Mouse (Mus musculus): ENCODE measurements at regions not wholly inside any gene's neighbourhood (a gene's known extent, or its start where the extent isn't known, plus 50 kb on each side); places are given as distances from the start of the nearest gene placed in this dataset.

GRCm38 (mm10) chr3:143034588-143034987 is 152.8 kb upstream of the Pkn2 start:
- no peak for DNase-seq

- no peak for DNase-seq
Observed at GRCm38 (mm10) chr3:143022486-143022885, 140.7 kb upstream of the Pkn2 start.

- DNase-seq = no peak
Observed at GRCm38 (mm10) chr3:143021159-143021871, 139.5 kb upstream of the Pkn2 start.

- DNase-seq = no peak
Observed at GRCm38 (mm10) chr3:143017480-143017879, 135.7 kb upstream of the Pkn2 start.

DNA sequence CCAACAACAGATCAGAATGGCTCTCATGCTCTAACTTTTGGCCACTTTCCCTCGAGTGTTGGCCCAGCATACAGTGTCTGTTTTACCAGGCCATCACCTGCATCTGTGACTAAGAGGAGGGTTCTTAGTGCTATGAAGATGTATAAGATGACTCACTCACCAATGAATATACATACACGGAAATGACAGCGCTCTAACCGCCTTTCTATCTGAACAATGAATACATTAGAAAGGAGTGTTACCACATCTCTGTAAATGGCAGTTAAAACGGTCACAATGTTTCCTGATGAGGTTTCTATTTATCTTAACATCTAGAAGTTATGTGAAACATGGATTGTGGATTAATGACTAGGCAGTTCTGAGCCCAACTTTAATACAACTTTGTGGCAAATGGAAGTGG is 135.0 kb upstream of the Pkn2 start:
- no peak for DNase-seq

- DNase-seq = no peak
Observed at GRCm38 (mm10) chr3:143014421-143014820, 132.6 kb upstream of the Pkn2 start.

DNA sequence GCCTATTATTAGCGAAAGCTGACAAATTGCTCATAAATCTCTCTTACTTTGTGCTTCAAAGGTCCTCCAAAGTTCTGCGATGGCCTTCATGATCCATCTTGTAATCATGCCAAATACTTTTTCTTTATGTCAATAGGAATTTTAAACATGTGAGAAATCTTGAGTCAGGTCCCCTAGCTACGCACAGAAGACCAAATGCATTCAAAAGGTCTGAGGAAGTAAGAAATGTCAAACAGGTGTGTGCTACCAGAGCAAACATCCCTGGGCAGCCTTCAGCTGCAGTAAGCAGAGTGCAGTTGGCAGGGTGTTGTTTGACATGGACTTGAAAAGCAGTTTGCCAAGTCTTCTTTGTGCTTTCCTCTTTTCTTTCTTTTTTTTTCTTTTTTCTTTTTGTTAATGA is 125.2 kb upstream of the Pkn2 start:
- no peak for DNase-seq

- no peak for DNase-seq
Observed at GRCm38 (mm10) chr3:143001952-143002351, 120.1 kb upstream of the Pkn2 start.

DNA sequence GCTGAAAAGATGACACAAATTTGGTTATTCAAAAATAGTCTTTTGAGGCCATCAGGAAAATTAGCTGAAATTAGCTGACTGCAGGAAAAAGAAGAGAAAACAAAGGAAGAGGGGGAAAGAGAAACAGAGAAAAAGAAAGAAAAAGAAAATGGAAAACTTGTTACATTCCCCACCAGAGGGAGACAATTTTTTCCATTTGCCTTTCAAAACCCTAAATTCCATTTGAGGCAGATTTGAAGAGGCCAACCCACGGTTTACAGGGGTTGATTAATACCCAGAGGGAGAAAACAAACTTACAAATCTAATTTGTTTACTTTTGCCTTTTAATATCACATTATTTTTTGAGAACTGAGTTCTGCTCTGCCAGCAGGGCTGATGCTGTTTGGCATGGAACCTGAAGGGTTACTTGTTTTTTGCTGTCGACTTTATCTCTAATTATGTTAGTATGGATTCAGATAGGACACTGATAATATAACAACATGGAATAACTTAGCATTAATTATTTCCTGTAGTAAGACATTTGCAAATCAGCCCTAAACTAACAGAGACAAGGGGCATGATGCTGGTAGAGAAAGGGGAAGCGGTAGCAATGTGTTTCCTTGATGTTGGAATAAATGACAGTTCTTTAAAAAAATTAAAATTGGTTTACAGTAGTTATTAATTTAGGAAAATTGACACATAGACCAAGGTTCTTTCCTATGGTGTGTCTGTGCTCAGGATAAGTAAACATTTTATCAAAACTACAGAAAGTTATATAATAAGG is 114.4 kb upstream of the Pkn2 start:
- DNase-seq = no peak

DNA sequence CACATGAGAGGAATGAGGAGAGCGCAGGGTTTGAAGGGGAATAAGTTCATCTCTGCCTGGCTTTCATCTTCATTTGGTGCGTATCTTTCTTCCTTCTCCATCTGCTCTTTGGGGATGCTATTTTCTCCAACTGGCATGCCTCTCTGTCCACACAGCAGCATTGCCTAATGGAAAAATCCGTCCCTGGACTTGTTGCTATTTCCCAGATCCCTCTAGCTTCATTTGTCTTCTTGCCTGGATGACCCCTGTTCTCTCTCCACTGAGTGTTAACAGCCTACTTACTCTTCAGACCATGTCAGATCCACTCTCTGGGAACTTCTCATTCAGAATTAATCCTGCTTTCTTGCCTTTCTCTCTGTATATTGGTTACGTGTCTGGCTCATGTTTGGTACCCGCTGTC is 102.7 kb upstream of the Pkn2 start:
- DNase-seq = no peak

- no peak for DNase-seq
Observed at GRCm38 (mm10) chr3:142981221-142981620, 99.4 kb upstream of the Pkn2 start.

- no peak for DNase-seq
Observed at GRCm38 (mm10) chr3:142979161-142979560, 97.4 kb upstream of the Pkn2 start.

DNA sequence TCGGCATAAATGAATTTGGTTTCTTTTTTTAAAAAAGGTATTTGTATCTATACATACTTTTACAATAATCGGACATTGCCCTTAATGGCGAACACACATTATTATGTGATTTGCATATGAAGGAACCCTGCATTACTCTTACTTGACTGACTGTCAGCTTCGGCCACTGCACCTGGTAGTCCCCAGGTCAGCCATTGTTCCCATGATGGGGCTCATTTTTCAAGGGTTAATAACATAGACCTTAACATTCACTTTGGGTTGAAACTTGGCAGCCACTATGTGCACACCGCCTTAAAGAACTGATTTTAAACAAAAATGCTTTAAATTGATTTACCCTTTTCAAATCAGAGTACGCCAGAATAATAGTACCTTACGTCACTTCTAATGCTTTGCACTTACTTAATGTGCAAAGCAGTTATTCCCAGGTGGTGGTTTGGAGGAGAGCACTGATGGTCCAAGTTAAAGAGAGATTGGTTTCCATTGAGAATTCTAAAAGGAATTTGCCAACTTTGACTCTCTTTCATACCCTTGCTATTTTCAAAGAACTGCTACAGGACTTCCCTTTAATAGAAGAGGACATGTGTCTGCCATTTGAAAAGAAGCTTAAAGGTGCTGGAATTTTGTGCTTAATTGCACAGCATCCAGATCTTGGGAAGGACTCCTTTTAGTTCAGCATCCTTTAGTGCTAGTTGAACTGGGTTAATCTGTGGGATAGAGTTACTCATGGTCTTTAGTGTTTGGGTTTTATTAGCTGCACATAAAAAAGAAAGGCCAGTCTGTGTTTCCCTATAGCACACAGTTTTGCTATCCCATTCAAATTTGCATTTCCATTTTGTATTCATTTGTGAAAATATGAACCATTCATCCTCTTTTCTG is 95.0 kb upstream of the Pkn2 start:
- DNase-seq = no peak

- no peak for DNase-seq
Observed at GRCm38 (mm10) chr3:142975606-142976005, 93.8 kb upstream of the Pkn2 start.

- no peak for DNase-seq
Observed at GRCm38 (mm10) chr3:142969501-142969900, 87.7 kb upstream of the Pkn2 start.

GRCm38 (mm10) chr3:142965604-142966003 is 83.8 kb upstream of the Pkn2 start:
- no peak for DNase-seq

- DNase-seq = no peak
Observed at GRCm38 (mm10) chr3:142963818-142964372, 82.1 kb upstream of the Pkn2 start.

DNA sequence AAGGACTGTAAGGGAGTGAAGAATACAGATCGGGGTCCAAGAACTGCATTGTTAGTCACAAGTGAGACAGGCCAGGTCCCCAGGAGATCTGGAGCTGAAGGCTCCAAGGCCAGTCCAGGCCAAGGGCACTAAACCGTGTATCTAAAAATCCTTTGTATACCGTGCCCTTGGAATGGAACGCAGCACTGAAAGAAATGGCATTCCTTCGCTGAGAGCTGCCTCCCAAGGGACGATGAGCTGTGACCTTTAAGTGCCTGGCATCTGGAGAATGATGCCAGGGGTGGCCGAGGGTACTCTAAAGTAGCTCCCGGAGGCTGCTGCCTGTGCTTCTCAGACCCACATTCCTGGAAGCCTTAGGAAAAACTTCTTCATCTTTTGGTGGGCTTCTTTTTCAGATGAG is 76.0 kb upstream of the Pkn2 start:
- DNase-seq = peak; percentile 32

DNA sequence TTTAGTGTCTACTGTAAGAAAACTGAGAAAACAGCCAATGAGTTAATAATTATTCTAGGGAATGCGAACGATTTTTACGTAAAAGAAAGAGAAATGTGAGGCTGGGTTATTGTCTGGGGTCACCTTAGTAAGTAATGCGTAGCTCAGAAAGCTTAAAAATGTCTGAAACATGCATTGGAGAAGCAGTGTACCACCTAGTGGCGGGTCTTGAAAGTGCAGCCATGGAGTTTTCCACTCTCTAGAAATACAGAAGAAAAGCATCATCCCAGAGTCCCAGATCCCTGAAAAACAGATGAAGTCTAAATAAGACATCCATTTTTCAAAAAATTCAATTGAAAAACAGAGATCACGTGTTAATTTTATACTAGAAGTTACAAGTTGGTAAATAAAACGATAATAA is 67.0 kb upstream of the Pkn2 start:
- DNase-seq = peak; percentile 33

DNA sequence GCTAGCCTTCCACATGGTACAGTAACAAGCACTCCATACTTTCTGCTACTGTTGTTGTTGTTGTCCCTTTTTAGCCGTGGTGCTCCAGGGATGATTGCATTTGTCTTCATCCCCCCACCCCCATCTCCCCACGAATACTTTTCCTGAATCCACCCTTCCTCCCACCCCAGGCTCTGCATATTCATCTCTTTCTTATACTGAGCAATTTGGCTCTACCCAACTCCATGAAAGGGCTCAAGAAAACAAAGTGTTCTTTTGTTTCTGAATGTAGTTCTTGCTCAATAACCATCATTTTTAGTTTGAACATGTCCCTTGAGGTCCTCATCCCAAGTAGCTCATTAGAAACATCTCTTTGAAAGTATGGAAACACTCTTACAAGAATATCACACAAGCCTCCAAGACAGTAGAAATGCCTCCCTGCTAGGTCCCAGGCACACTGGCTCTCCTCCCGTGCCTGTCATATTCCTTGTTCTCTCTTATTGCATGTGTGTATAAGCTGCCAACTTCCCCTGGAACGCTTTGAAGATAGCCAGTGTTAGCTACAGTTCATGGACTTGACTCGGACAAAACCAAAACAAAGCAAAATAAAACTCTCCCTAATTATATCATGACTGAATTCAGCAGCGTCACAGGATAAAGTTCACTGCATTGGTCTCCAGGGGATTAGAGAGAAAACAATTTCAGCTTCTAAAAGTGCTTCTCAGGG is 59.7 kb upstream of the Pkn2 start:
- no peak for DNase-seq

GRCm38 (mm10) chr3:142940874-142941273 is 59.1 kb upstream of the Pkn2 start:
- no peak for DNase-seq

- no peak for DNase-seq
Observed at GRCm38 (mm10) chr3:142939773-142940172, 58.0 kb upstream of the Pkn2 start.
